Mouse (Mus musculus) layer of hippocampus, adult 6 months (tissue): ENCODE measurements around the gene Gm13102. TPM values are rescaled to one million over a fixed set of nuclear protein-coding genes. Genes with fewer than 3 reads are reported as not detected.

Source experiments
- long read RNA-seq, 2 experiments: library from polyadenylated mRNA; unstranded; transcript quantifications; one replicate each; pipeline ENCODE4 v2.0.0; 2019 to 2020
- polyA plus RNA-seq: library from polyadenylated mRNA; unstranded; fragments of <200 nt; fragmentation: Nextera tagmentation; gene quantifications from 2 replicates; pipeline ENCODE4 v1.2.3, GENCODE M21; 2021

The Gm13102 gene
- polyA plus RNA-seq = not detected in 2 replicates
- long read RNA-seq, experiment 1 = 0 reads
- long read RNA-seq, experiment 2 = 0 reads

DNA sequence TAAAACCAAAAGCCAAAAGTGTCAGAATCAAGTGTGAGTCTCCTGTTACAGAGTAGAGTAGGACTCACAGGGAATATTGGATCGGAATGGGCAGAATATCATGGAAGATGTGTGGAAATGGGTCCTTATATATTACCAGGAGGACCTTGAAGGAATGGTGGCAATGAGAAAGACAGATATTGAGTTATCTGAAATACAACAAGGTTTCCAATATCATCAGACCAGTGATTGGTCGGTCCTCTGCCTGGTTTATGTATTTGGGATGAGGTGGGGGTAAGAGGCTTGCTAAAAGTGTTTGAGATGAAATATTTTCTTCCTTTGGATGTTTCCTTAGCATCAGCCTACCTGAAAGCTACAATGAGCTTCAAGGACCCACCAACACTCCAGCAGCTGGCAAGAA is at the start of gene Gm13102:
Gene Gm13102 (plus strand): TSS at position 301 of the 400 bp plus-strand sequence.

DNA sequence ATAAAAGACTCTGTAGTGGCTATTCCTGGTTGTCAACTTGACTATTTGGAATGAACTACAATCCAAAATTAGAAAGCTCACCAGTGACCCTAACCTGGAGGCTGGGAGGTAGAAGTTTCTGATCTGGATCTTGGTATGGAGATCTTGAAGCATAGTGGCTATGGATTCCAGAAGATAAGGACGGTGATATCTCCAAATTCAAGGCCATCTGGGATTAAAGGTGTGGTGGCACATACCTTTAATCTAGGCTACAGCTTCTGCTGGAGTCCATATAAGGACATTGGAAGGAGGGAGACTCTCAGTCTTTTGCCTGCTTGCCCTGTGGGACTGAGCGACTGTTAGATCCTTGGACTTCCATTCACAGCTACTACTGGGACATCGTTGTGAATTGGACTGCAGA is 47.4 kb upstream of the Gm13102 start, which contains the start of gene Pramel4:
Gene Pramel4 (plus strand): TSS at position 301 of the 400 bp plus-strand sequence.

Other genes starting within 250 kb of the Gm13102 start
- not detected in 2 replicates for gene Pramef6, start 206.1 kb upstream of the Gm13102 start, polyA plus RNA-seq
- not detected in 2 replicates for gene Pramef25, start 155.5 kb upstream of the Gm13102 start, polyA plus RNA-seq
- not detected in 2 replicates for gene Gm13101, start 139.5 kb upstream of the Gm13102 start, polyA plus RNA-seq
- not detected in 2 replicates for gene Pramef17, start 112.1 kb upstream of the Gm13102 start, polyA plus RNA-seq
- gene Pramel4, start 47.3 kb upstream of the Gm13102 start, polyA plus RNA-seq = not detected in 2 replicates
- gene Oog3, start 56.2 kb downstream of the Gm13102 start, polyA plus RNA-seq = not detected in 2 replicates
- gene Oog2, start 84.2 kb downstream of the Gm13102 start, polyA plus RNA-seq = not detected in 2 replicates
- not detected in 2 replicates for gene C87977, start 106.8 kb downstream of the Gm13102 start, polyA plus RNA-seq
- not detected in 2 replicates for gene Pramel5, start 174.0 kb downstream of the Gm13102 start, polyA plus RNA-seq
- not detected in 2 replicates for gene Gm13128, start 223.8 kb downstream of the Gm13102 start, polyA plus RNA-seq